Mouse (Mus musculus) lung, adult 2 months (tissue): ENCODE measurements around the gene Nudt3.

ENCODE experiments used
- CTCF ChIP-seq: fragments of 200-500 bp; IDR thresholded peaks from 2 replicates; pipeline ENCODE4 v1.5.1; 2011; ENCODE audit warnings: mild to moderate bottlenecking, low read length, control low read depth; ENCODE audit not compliant: insufficient read depth
- POLR2A ChIP-seq: fragments of 200-500 bp; IDR thresholded peaks from 2 replicates; pipeline ENCODE4 v1.6.1; 2011; ENCODE audit warnings: low read depth, mild to moderate bottlenecking, control low read depth, low read length, borderline replicate concordance; ENCODE audit errors: extremely low read depth

DNA sequence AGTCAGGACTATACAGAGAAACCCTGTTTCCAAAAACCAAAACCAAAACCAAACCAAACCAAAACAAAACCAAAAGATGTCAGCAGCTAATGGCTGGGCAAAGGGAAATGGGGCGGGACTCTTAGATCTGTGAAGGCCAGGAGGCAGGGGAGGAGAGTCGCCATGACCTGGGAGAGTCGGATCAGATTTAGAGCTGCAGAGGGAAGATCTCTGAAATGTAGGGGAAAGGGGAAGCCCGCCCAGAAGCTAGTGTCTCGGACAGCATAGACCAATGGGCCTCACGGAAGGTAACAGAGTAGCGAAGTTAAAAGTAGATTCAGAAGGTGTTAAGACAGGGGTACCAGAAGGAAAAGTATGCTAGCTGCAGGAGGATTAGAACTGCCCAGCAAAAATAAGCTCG, 52.0 kb downstream of the Nudt3 start:
- TF ChIP-seq CTCF = no peak
- no peak for TF ChIP-seq POLR2A
